Mouse (Mus musculus) lung, adult 2 months (tissue): ENCODE results near the gene Mcm10. TPM values are rescaled to one million over a fixed set of nuclear protein-coding genes. Genes with fewer than 3 reads are reported as not detected.
"Not testable (repeated sequence)": the region's sequence is repeated elsewhere in the genome, so short reads cannot be mapped to it uniquely, and the experiment has no call there.

Source experiments
- DNase-seq: peaks from one replicate; pipeline ENCODE4 v3.0.0; 2022
- H3K4me1 ChIP-seq: fragments of 200-500 bp; 2 replicates; pipeline ENCODE4 v1.6.1; 2011; ENCODE audit warnings: low read length; ENCODE audit not compliant: control insufficient read depth, insufficient read depth
- H3K4me3 ChIP-seq: fragments of 200-500 bp; replicated peaks from 2 replicates; pipeline ENCODE3; 2011; ENCODE audit warnings: low read depth, mild to moderate bottlenecking, control low read depth, low read length; ENCODE audit errors: extremely low read depth
- CTCF ChIP-seq: fragments of 200-500 bp; IDR thresholded peaks from 2 replicates; pipeline ENCODE4 v1.5.1; 2011; ENCODE audit warnings: mild to moderate bottlenecking, low read length, control low read depth; ENCODE audit not compliant: insufficient read depth
- POLR2A ChIP-seq: fragments of 200-500 bp; IDR thresholded peaks from 2 replicates; pipeline ENCODE4 v1.6.1; 2011; ENCODE audit warnings: low read depth, mild to moderate bottlenecking, control low read depth, low read length, borderline replicate concordance; ENCODE audit errors: extremely low read depth
- WGBS: fragments of 180-500 bp; shearing (Covaris S2); methylation state at CpG from one replicate; pipeline ENCODE4 v1.1.7; 2018; 5-methylcytosine and 5-hydroxymethylcytosine counted together
- polyA plus RNA-seq: library from polyadenylated mRNA; depleted of rRNA; stranded (reverse); fragments of >200 nt; gene quantifications from 2 replicates; pipeline ENCODE4 v1.2.3, GENCODE M21; 2012; rRNA removed

The Mcm10 gene
- polyA plus RNA-seq, 1 experiment: 1.2 TPM

DNA sequence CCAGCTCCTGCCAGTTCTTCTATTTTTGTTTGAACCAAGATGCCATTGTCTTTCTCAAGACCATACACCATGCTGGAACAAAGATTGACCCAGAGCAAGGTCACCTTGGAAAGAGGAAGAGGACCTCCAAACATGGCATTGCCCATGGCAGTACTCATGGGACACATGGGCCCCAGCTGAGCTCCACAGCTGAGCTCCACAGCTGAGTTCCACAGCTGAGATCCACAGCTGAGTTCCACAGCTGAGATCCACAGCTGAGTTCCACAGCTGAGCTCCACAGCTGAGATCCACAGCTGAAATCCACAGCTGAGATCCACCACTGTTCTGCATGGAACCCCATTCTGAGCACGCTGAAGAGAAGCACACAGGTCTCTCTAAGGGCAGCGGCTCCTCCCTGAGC lies 61.6 kb downstream of the Mcm10 start:
- DNase-seq: no peak
- no peak for TF ChIP-seq POLR2A
- no peak for TF ChIP-seq CTCF
- WGBS: 96% methylated on average over 2 of the region's 2 CpGs
- no peaks in the 10 kb centered on the region for H3K4me1 ChIP-seq
- H3K4me3 ChIP-seq: no peak overlapping the region

DNA sequence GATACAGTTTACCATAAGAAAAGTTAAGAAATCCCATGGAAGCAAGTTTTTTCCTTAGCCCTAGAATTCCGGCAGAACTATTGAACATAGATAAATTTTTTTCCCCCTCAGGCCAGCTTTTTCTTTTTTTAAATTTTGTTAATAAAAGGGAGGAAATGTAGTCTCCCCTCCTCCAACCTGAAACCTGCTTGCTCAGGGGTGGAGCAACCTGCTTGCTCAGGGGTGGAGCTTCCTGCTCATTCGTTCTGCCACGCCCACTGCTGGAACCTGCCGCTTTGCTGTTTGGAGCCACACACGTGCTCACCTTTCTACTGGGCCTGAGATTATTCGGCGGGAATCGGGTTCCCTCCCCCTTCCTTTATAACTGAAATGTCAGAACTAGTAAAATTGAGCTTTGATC lies 62.9 kb downstream of the Mcm10 start:
- not testable (repeated sequence) for DNase-seq, H3K4me1 ChIP-seq, H3K4me3 ChIP-seq
- 66% methylated on average over 5 of the region's 8 CpGs for WGBS

DNA sequence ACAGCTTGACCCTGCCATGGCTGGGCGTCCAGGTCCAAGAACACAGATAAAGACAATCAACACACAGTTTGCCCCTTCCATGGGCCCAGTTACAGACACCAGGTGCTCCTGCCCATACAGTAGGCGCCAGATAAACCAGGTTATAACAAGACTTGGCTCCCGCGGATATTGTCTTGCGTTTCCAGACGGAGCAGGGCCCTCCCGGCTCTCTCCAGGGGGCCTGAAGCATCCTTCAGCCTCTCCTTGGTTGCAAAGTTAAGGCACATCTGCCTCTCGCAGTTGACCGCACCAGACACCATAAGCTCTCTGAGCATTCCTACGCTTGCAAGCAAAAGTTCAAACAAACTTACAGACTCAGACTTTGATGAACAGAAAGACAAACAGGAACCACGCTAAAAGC lies 71.7 kb downstream of the Mcm10 start:
- H3K4me3 ChIP-seq: no peak overlapping the region
- 86% methylated on average over 11 of the region's 11 CpGs for WGBS
- no peaks in the 10 kb centered on the region for H3K4me1 ChIP-seq
- no peak for DNase-seq
- TF ChIP-seq POLR2A: no peak

Other genes starting within 250 kb of the Mcm10 start
- gene Sephs1, start 131.2 kb downstream of the Mcm10 start, polyA plus RNA-seq: 14.5 and 19.0 TPM in 2 replicates
- 31.7 and 49.5 TPM in 2 replicates for gene Phyh, start 93.8 kb downstream of the Mcm10 start, polyA plus RNA-seq
- 0.22 TPM in 1 of 2 replicates, not detected in the other for gene Ucma, start 36.7 kb downstream of the Mcm10 start, polyA plus RNA-seq
- 4.2 and 5.0 TPM in 2 replicates for gene Optn, start 51.3 kb upstream of the Mcm10 start, polyA plus RNA-seq
- gene Ccdc3, start 125.0 kb upstream of the Mcm10 start, polyA plus RNA-seq: 3.0 and 5.8 TPM in 2 replicates